Mouse (Mus musculus) embryonic fibroblast, embryonic 13.5 days (primary cell): ENCODE data around the gene Hipk2. TPM values are rescaled to one million over a fixed set of nuclear protein-coding genes. Genes with fewer than 3 reads are reported as not detected.

Source experiments
- H3K27ac ChIP-seq: 2 replicates; pipeline ENCODE4 v1.5.1; 2012; ENCODE audit warnings: low read length, control low read depth, inconsistent platforms; ENCODE audit not compliant: insufficient read depth
- H3K4me1 ChIP-seq: 2 replicates; pipeline ENCODE4 v1.6.1; 2011; ENCODE audit warnings: low read length; ENCODE audit not compliant: control insufficient read depth, insufficient read depth
- H3K4me3 ChIP-seq: 2 replicates; pipeline ENCODE4 v1.5.1; 2011; ENCODE audit warnings: mild to moderate bottlenecking, control low read depth, low read length; ENCODE audit not compliant: insufficient read depth
- CTCF ChIP-seq: IDR thresholded peaks from 2 replicates; pipeline ENCODE4 v1.5.1; 2011; ENCODE audit warnings: mild to moderate bottlenecking, control low read depth, low read length, moderate library complexity, borderline replicate concordance; ENCODE audit not compliant: insufficient read depth
- POLR2A ChIP-seq: IDR thresholded peaks from 2 replicates; pipeline ENCODE4 v1.6.1; 2011; ENCODE audit warnings: low read depth, mild to moderate bottlenecking, control low read depth, low read length, moderate library complexity
- polyA plus RNA-seq: library from polyadenylated mRNA; stranded (reverse); fragments of >200 nt; gene quantifications from 2 replicates; pipeline ENCODE4 v1.2.4, GENCODE M21; 2011; ENCODE audit warnings: low read depth; ENCODE audit not compliant: missing spikeins, insufficient read length

Gene Hipk2
- polyA plus RNA-seq, 1 experiment, result 33.1 TPM

DNA sequence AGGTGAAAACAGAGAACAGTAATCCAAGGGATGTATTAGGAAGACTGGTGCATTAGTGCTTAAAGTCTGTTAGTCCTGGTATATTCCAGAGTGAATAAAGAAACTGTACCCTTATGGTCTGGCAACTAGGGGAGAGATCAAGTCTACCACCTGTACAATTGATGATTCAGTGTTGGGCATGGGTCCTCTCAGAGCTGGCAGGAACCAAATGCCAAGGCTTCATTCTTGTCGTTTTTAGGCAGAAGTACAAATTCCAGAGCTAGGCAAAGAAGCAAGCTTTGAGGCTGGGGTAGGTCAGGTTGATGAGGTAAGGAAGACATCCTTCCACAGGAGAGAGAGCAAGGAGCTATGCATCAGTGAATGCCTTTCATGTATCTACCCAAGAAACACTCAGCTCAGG is 35.2 kb downstream of the Hipk2 start:
- no peak overlapping the region for H3K4me3 ChIP-seq
- no peak overlapping the region for H3K27ac ChIP-seq
- no peak for TF ChIP-seq POLR2A
- TF ChIP-seq CTCF, result no peak
- peaks cover 19% of the 10 kb centered on the region for H3K4me1 ChIP-seq

GRCm38 (mm10) chr6:38840380-38840779 is 35.6 kb downstream of the Hipk2 start:
- peaks cover 16% of the 10 kb centered on the region for H3K4me1 ChIP-seq
- no peak overlapping the region for H3K4me3 ChIP-seq
- TF ChIP-seq CTCF (no peak), POLR2A (no peak)
- no peak overlapping the region for H3K27ac ChIP-seq

DNA sequence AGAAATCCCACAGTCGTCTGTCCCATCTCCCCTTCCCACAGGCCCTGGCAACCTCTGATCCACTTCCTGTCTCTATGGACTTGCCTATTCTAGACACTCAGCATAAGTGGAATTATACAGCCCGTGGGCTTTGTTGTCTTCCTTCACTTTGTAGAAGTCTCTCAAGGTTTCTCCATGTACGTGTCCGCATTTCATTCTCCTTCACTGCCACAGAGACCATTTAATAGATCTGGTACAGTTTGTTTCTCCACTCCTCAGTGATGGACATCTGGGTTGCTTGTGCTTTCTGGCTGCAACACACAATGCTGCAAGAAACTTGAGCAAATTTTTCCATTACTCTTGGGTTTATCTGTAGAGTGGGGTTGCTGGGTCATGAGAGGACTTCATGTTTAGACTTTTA is 36.1 kb downstream of the Hipk2 start:
- no peak for TF ChIP-seq POLR2A
- TF ChIP-seq CTCF, result no peak
- no peak overlapping the region for H3K27ac ChIP-seq
- peaks cover 12% of the 10 kb centered on the region for H3K4me1 ChIP-seq
- no peak overlapping the region for H3K4me3 ChIP-seq

GRCm38 (mm10) chr6:38838061-38838460 is 37.9 kb downstream of the Hipk2 start:
- TF ChIP-seq CTCF, result no peak
- TF ChIP-seq POLR2A, result no peak
- Histone ChIP-seq H3K4me3 (no peak overlapping the region), H3K4me1 (peaks cover 10% of the 10 kb centered on the region), H3K27ac (no peak overlapping the region)

DNA sequence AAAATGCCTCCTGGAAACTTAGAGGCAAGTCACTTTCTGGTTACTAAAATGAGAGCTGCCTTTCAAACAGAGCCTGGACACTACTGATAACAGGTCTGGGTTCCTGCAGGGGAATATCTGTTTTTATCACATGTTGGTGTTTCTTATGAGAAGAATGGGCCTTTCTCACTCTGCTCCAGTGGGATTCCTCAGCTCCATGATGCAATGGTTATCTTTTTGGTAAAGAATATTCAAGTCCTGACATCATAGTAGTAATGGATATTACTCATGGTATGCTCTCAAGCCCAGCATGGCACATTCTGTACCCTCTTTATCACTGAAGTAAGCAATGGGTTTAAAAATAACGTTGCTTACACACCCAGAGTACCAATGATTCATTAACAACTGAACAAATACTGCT is 40.7 kb downstream of the Hipk2 start:
- H3K4me3 ChIP-seq, result no peak overlapping the region
- TF ChIP-seq POLR2A (no peak), CTCF (no peak)
- no peak overlapping the region for H3K27ac ChIP-seq
- peaks cover 14% of the 10 kb centered on the region for H3K4me1 ChIP-seq

- no peak overlapping the region for H3K27ac ChIP-seq
- no peak for TF ChIP-seq POLR2A
- no peak for TF ChIP-seq CTCF
- peaks cover 17% of the 10 kb centered on the region for H3K4me1 ChIP-seq
- H3K4me3 ChIP-seq, result no peak overlapping the region
These were observed 41.2 kb downstream of the Hipk2 start for GRCm38 (mm10) chr6:38834727-38835126.

- H3K4me1 ChIP-seq, result peaks cover 23% of the 10 kb centered on the region
- no peak overlapping the region for H3K27ac ChIP-seq
- TF ChIP-seq CTCF, result no peak
- TF ChIP-seq POLR2A, result no peak
- no peak overlapping the region for H3K4me3 ChIP-seq
These were observed 42.2 kb downstream of the Hipk2 start for GRCm38 (mm10) chr6:38833721-38834120.

GRCm38 (mm10) chr6:38829452-38829851 is 46.5 kb downstream of the Hipk2 start:
- peak overlapping the region; percentile 88 for H3K27ac ChIP-seq
- peaks cover 20% of the 10 kb centered on the region for H3K4me1 ChIP-seq
- H3K4me3 ChIP-seq, result no peak overlapping the region
- TF ChIP-seq CTCF (no peak), POLR2A (0 out of 2 replicates have a peak, but pooled peaks have one; percentile 9)

DNA sequence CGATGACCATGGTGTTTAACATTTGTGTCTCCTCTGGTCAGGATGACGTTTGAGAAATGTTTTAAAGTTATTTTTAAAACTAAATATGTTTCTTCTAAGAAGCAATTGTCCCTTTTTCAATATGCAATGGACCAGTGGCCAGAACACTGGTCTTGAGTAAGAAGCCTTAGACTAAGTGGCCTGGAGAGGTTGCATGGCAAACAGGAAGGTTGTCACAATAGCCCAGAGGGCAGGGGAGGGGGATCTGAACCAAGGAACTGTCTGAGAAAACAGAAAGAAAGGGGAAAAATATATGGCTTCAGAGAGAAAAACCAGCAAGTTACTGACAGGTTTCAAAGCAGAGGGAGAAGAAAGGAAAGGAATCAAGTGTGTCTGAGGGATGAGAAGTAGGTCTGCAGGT is 47.8 kb downstream of the Hipk2 start:
- Histone ChIP-seq H3K4me1 (peaks cover 18% of the 10 kb centered on the region), H3K4me3 (no peak overlapping the region), H3K27ac (no peak overlapping the region)
- TF ChIP-seq POLR2A, result no peak
- no peak for TF ChIP-seq CTCF

DNA sequence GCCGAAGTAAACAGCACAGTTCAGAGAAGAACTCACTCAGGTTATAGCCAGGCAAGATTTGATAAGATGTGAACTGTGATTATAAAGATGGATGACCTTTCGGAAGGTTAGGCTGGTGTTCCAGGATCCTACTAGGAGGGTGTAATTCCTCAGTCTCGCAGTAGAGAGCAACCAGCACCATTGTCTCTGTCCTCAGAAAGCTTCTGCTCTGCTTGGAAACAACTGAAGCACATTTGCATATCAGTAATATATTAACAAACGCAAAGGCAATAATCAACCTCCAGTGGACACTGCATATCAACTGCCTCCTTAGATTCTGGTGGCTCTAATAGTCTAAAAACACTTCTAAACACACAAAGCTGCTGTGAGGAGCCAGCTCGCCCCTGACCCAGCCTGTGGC is 48.5 kb downstream of the Hipk2 start:
- TF ChIP-seq POLR2A (no peak), CTCF (no peak)
- no peak overlapping the region for H3K27ac ChIP-seq

DNA sequence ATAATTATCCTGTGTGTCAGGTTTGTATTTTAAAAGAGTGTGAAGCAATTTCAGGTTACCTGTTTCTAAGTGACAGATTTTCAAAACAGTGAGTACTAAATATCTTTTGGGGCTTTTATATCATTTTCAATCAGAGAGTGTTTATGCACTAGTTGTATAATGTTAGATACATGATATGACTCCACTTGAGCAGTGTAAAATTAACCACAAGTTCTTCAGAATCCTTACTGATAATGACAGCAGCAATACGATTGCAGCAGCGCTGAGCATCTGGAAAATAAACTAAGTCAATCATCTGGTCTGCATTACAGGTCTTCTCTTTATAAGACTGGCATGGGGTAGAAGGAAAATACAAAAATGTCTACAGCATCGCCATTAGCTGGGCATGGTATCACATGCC is 49.1 kb downstream of the Hipk2 start:
- H3K27ac ChIP-seq, result no peak overlapping the region
- TF ChIP-seq POLR2A, result no peak
- no peak for TF ChIP-seq CTCF
- H3K4me3 ChIP-seq, result no peak overlapping the region
- peaks cover 11% of the 10 kb centered on the region for H3K4me1 ChIP-seq

More for the DNA sequence above, 48.5 kb downstream of the Hipk2 start:
- Histone ChIP-seq H3K4me1 (peaks cover 11% of the 10 kb centered on the region), H3K4me3 (no peak overlapping the region)
